Mouse (Mus musculus) cerebellum, postnatal 4 days (tissue): ENCODE measurements around the gene Cpne9.
A peak's percentile ranks its signal among the peaks of the same experiment; 100 is the strongest.

Source experiments
- DNase-seq, 2 experiments: peaks; one replicate each; pipeline ENCODE4 v3.0.0; 2022; ENCODE audit warnings: low spot score in 2 of 2, mixed read lengths in 1 of 2

The Cpne9 gene

GRCm38 (mm10) chr6:113282101-113282802 is at the start of gene Cpne9:
Cpne9 (plus strand) TSS chr6:113282307.
- peak in 1 of 2 experiments; percentile 59 for DNase-seq

- DNase-seq, result no peak
Measured at GRCm38 (mm10) chr6:113235141-113235540, 47.0 kb upstream of the Cpne9 start.

- peak; percentile 99 for DNase-seq
Measured at GRCm38 (mm10) chr6:113237542-113238270, 44.4 kb upstream of the Cpne9 start, which contains the start of gene Mtmr14. Mtmr14 (plus strand) TSS chr6:113237843.

- no peak for DNase-seq
Measured at GRCm38 (mm10) chr6:113238442-113238841, 43.7 kb upstream of the Cpne9 start.

- DNase-seq, result no peak
Measured at GRCm38 (mm10) chr6:113242753-113243152, 39.4 kb upstream of the Cpne9 start.

- no peak for DNase-seq
Measured at GRCm38 (mm10) chr6:113245585-113245984, 36.5 kb upstream of the Cpne9 start.

GRCm38 (mm10) chr6:113250786-113251185 is 31.3 kb upstream of the Cpne9 start:
- no peak for DNase-seq

- no peak for DNase-seq
Measured at GRCm38 (mm10) chr6:113251921-113252320, 30.2 kb upstream of the Cpne9 start.

- no peak for DNase-seq
Measured at GRCm38 (mm10) chr6:113254899-113255298, 27.2 kb upstream of the Cpne9 start.

GRCm38 (mm10) chr6:113261174-113261858 is 20.8 kb upstream of the Cpne9 start:
- no peak for DNase-seq

GRCm38 (mm10) chr6:113263531-113263930 is 18.6 kb upstream of the Cpne9 start:
- no peak for DNase-seq

- no peak for DNase-seq
Measured at GRCm38 (mm10) chr6:113264429-113264828, 17.7 kb upstream of the Cpne9 start.

GRCm38 (mm10) chr6:113266996-113267655 is 15.0 kb upstream of the Cpne9 start:
- no peak for DNase-seq

GRCm38 (mm10) chr6:113267988-113268387 is 14.1 kb upstream of the Cpne9 start:
- no peak for DNase-seq

GRCm38 (mm10) chr6:113272365-113272764 is 9.7 kb upstream of the Cpne9 start:
- no peak for DNase-seq

GRCm38 (mm10) chr6:113276846-113277245 is 5.3 kb upstream of the Cpne9 start:
- DNase-seq, result no peak

- no peak for DNase-seq
Measured at GRCm38 (mm10) chr6:113281676-113282075, 431 bp upstream of the Cpne9 start.

GRCm38 (mm10) chr6:113282969-113283368 is 862 bp downstream of the Cpne9 start:
- no peak for DNase-seq

GRCm38 (mm10) chr6:113283500-113283899 is 1.4 kb downstream of the Cpne9 start:
- DNase-seq, result no peak

- no peak for DNase-seq
Measured at GRCm38 (mm10) chr6:113284931-113285330, 2.8 kb downstream of the Cpne9 start.

GRCm38 (mm10) chr6:113286316-113286715 is 4.2 kb downstream of the Cpne9 start:
- DNase-seq, result no peak

GRCm38 (mm10) chr6:113287236-113287635 is 5.1 kb downstream of the Cpne9 start:
- DNase-seq, result no peak
